Mouse (Mus musculus) embryonic facial prominence, embryonic 11.5 days (tissue): ENCODE data around the gene Lrba. TPM values are rescaled to one million over a fixed set of nuclear protein-coding genes. Genes with fewer than 3 reads are reported as not detected.

Source experiments
- ATAC-seq: fragments of 200-750 bp; cut with Nextera tagmentation; replicated peaks from 2 replicates; pipeline ENCODE4 v1.8.0; 2017; ENCODE audit warnings: low read depth; ENCODE audit not compliant: insufficient number of reproducible peaks, low FRiP score, low TSS enrichment
- DNase-seq: peaks from one replicate; pipeline ENCODE4 v3.0.0-alpha.2; 2015; ENCODE audit warnings: low spot score
- H3K27ac ChIP-seq: fragments of 300-500 bp; sonication (generic); replicated peaks from 2 replicates; pipeline ENCODE4 v1.5.1; 2014; ENCODE audit warnings: mild to moderate bottlenecking, low read depth, low read length, control low read depth
- H3K27me3 ChIP-seq: fragments of 300-500 bp; sonication (generic); 2 replicates; pipeline ENCODE4 v1.6.1; 2014; ENCODE audit warnings: mild to moderate bottlenecking, low read length, moderate library complexity, mixed read lengths; ENCODE audit not compliant: control insufficient read depth, insufficient read depth
- H3K36me3 ChIP-seq: fragments of 300-500 bp; sonication (generic); replicated peaks from 2 replicates; pipeline ENCODE4 v1.6.1; 2014; ENCODE audit warnings: low read depth, mild to moderate bottlenecking, low read length, moderate library complexity, mixed read lengths; ENCODE audit not compliant: control insufficient read depth, insufficient read depth
- H3K4me1 ChIP-seq: fragments of 300-500 bp; sonication (generic); 2 replicates; pipeline ENCODE4 v1.6.1; 2014; ENCODE audit warnings: low read length, mixed read lengths; ENCODE audit not compliant: control insufficient read depth, insufficient read depth
- H3K4me2 ChIP-seq: fragments of 300-500 bp; sonication (generic); 2 replicates; pipeline ENCODE4 v1.6.1; 2014; ENCODE audit warnings: low read depth, mild to moderate bottlenecking, control low read depth, low read length, moderate library complexity
- H3K4me3 ChIP-seq: fragments of 300-500 bp; sonication (generic); 2 replicates; pipeline ENCODE4 v1.5.1; 2014; ENCODE audit warnings: low read depth, low read length, control low read depth
- H3K9ac ChIP-seq: fragments of 300-500 bp; sonication (generic); replicated peaks from 2 replicates; pipeline ENCODE4 v1.6.1; 2014; ENCODE audit warnings: mild to moderate bottlenecking, control low read depth, low read length
- H3K9me3 ChIP-seq: fragments of 300-500 bp; sonication (generic); replicated peaks from 2 replicates; pipeline ENCODE4 v1.6.1; 2016; ENCODE audit warnings: mild to moderate bottlenecking, low read length, inconsistent platforms, mixed read lengths; ENCODE audit not compliant: control insufficient read depth
- WGBS: fragments of 180-500 bp; shearing (Covaris S2); extraction: QIAGEN DNeasy Blood & Tissue Kit; methylation state at CpG from one replicate; pipeline ENCODE4 v1.1.7; 2014; 5-methylcytosine and 5-hydroxymethylcytosine counted together
- polyA plus RNA-seq: library from polyadenylated mRNA; unstranded; fragments of >200 nt; fragmentation: Nextera tagmentation; extraction: Ambion mirVana; gene quantifications from 2 replicates; pipeline ENCODE4 v1.2.1, GENCODE M21; 2014

Gene Lrba
- polyA plus RNA-seq, 1 experiment from 2014 or later: 8.9 TPM

DNA sequence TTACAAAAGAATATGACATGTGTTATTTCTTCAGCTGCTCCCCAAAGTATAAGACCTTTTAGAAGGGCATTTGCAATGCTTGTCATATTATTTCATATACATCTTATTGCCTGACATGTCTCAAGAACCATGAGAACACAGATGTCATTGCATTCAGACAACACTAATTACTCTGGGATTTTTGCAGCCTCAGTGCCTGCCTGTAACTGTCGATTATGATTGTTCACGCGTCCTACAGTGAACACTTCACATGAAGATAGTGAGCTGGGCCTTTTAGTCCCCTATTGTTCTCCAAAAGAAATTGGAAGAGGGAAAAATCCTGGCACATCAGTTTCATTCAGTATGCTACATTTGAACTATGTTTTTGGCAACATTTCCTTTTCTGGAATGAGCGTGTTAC is 335.2 kb downstream of the Lrba start:
- H3K4me1 ChIP-seq: no peaks in the 10 kb centered on the region
- ATAC-seq (no peak), DNase-seq (no peak)
- H3K36me3 ChIP-seq: no peaks in the 10 kb centered on the region
- 80% methylated on average over 4 of the region's 4 CpGs for WGBS
- H3K4me3 ChIP-seq: no peak overlapping the region
- H3K27ac ChIP-seq: no peak overlapping the region
- H3K4me2 ChIP-seq: no peak overlapping the region
- no peaks in the 10 kb centered on the region for H3K27me3 ChIP-seq
- no peak overlapping the region for H3K9ac ChIP-seq
- H3K9me3 ChIP-seq: no peaks in the 10 kb centered on the region

DNA sequence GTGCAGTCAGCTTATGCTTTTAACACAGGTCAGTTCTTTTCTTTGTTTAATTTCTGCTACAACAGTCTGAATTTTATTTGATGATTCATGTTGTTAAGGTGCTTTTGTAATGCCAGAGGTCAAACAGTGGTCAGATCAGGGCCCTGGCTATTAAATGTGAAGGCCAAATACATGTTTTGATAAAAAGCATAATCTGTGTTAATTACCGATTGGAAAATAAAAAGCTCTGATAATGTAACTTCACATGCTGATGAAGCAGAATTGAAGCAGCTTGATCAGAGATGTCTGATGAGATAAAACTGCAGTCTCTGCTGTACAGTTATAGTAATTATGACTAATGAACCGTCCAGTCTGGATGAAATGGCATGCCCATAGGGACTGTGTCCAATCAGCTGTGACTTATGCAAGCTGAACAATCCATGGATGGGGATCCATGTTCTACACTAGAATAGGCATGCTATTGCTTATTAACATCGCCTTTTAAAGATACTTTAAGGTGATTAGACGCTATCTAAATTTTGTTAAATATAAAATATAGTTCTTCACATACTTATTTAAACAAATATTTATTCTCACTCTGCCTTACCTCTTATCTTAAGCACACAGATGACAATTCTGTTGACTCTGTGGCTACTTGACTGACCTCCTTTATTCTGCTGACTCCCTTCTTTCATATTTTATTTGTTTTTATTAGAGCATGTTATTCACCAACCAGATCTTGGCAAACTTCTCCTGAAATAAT is 336.0 kb downstream of the Lrba start:
- WGBS: 72% methylated on average over 4 of the region's 4 CpGs
- no peak overlapping the region for H3K27ac ChIP-seq
- no peaks in the 10 kb centered on the region for H3K36me3 ChIP-seq
- no peaks in the 10 kb centered on the region for H3K4me1 ChIP-seq
- no peak for DNase-seq
- no peaks in the 10 kb centered on the region for H3K9me3 ChIP-seq
- H3K27me3 ChIP-seq: no peaks in the 10 kb centered on the region
- no peak overlapping the region for H3K9ac ChIP-seq
- no peak overlapping the region for H3K4me3 ChIP-seq
- no peak overlapping the region for H3K4me2 ChIP-seq
- no peak for ATAC-seq

DNA sequence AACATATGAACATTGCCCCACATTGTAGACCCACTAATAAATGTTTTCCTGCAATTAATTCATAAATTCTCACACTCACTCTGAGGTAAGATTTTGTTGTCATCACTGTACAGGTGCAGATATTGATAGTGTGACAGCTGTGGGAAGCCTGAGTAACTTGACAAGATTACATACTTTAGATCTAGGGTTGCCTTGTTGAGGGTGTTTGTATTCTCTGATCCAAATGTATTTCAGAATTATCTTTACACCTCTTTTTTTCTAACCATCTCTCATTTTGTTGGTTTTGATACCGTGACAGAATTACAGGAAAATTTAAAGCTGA is 336.5 kb downstream of the Lrba start:
- no peak for ATAC-seq
- H3K36me3 ChIP-seq: no peaks in the 10 kb centered on the region
- no peaks in the 10 kb centered on the region for H3K4me1 ChIP-seq
- DNase-seq: no peak
- no peaks in the 10 kb centered on the region for H3K27me3 ChIP-seq
- H3K4me2 ChIP-seq: no peak overlapping the region
- no peak overlapping the region for H3K9ac ChIP-seq
- no peak overlapping the region for H3K27ac ChIP-seq
- H3K9me3 ChIP-seq: no peaks in the 10 kb centered on the region
- 98% methylated on average over 1 of the region's 1 CpGs for WGBS
- no peak overlapping the region for H3K4me3 ChIP-seq

DNA sequence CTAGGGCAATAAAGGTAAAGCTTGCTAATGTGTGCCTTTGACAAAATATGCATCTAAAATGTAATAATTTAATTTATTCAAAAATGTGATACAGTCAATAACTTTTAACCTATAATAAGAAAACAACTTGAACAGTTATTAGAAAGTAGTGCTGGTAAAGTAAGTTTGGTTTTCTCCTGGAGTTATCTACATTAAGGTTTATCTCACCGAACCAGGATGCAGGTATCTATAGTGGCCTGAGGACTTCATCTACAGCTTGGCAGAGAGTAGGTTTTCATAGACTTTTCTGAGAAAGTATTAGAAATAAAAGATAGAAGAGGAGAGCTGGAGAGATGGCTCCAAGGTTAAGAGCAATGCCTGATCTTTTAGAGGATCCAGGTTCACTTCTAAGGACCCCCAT is 336.9 kb downstream of the Lrba start:
- Histone ChIP-seq H3K9me3 (no peaks in the 10 kb centered on the region), H3K27me3 (no peaks in the 10 kb centered on the region), H3K9ac (no peak overlapping the region), H3K4me2 (no peak overlapping the region), H3K36me3 (no peaks in the 10 kb centered on the region), H3K4me3 (no peak overlapping the region), H3K27ac (no peak overlapping the region), H3K4me1 (no peaks in the 10 kb centered on the region)
- 100% methylated on average over 1 of the region's 1 CpGs for WGBS
- no peak for ATAC-seq
- no peak for DNase-seq

DNA sequence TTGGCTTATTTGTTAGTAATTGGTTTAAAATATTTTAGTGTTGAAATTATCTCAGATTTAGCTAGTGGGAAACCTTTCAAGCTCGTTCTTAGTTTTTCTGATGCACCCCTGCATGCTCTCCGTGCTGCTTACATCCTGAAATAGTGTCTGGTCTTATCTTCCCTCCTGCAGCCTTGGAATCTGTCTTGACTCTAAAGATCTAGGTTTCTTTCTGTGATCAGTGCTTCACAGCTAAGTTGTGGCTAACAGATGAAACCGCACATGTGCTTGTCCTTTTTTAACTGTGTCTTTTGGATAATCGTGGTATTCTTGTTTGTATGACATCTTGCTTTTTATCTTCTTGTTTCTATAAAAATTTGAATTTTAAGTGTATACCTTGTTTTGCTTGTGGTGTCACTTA is 342.8 kb downstream of the Lrba start:
- no peak for ATAC-seq
- WGBS: 72% methylated on average over 4 of the region's 4 CpGs
- H3K27me3 ChIP-seq: no peaks in the 10 kb centered on the region

DNA sequence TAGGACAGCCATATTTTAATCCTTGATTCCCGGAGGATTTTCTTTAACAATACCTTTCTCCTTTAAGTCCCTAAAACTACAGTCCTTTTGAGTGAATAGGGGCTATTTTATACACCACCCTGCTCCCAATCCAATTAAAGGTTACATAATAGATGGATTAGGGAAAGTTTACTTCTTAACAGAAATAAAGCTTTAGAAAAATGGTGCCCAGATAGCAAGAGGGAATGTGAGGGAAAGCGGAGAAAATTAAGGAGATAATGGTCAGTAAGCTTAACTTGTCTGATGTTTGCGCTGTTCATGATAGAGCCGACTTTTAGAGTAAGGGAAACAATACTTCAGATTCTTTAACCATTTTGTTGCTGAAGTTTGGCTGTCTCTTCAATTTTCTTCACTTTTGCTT is 347.0 kb downstream of the Lrba start:
- H3K36me3 ChIP-seq: no peaks in the 10 kb centered on the region
- H3K27me3 ChIP-seq: no peaks in the 10 kb centered on the region

More for the DNA sequence above, 342.8 kb downstream of the Lrba start:
- no peaks in the 10 kb centered on the region for H3K36me3 ChIP-seq
- H3K9ac ChIP-seq: no peak overlapping the region
- DNase-seq: no peak
- no peak overlapping the region for H3K4me2 ChIP-seq
- H3K9me3 ChIP-seq: no peaks in the 10 kb centered on the region
- H3K4me1 ChIP-seq: no peaks in the 10 kb centered on the region
- no peak overlapping the region for H3K4me3 ChIP-seq
- H3K27ac ChIP-seq: no peak overlapping the region

DNA sequence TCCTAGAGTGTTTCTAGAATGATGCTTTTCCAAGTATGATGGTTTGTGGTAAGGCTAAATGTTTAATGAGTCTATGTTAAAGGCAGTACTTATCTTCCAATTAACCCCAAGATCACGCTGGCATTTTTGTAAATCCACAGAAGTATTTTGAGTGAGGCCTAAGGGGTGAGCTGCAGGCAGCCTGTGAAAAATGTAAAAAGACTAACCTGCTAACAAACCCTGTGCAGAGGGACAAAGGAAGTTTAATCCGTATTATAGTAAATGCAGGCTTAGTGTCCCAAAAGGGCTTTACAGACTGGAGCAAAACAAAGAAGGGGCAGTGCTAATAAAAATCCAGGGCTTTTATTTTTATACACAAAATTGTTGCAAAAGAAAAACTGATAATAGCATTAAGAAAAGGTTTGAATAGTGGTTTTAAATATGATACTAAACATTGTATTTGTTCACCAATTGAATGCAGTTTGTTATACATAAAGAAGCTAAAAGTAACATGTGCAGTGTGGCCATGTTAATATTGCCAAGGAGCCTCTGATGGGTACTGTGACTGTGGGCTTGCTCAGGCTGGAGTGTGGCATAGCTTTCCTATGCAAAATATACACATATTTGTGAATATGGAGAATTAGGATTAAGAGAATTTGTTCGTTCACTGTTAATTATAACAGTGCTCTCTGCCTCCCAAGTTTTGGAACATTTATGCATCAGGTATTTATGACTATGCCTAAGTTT is 348.2 kb downstream of the Lrba start:
- peak; percentile 15 for DNase-seq
- no peaks in the 10 kb centered on the region for H3K27me3 ChIP-seq

More for the DNA sequence above, 347.0 kb downstream of the Lrba start:
- DNase-seq: no peak
- Histone ChIP-seq H3K9ac (no peak overlapping the region), H3K27ac (no peak overlapping the region), H3K4me2 (no peak overlapping the region), H3K4me3 (no peak overlapping the region), H3K9me3 (no peaks in the 10 kb centered on the region), H3K4me1 (no peaks in the 10 kb centered on the region)
- no peak for ATAC-seq
- WGBS: 25% methylated on average over 4 of the region's 4 CpGs

DNA sequence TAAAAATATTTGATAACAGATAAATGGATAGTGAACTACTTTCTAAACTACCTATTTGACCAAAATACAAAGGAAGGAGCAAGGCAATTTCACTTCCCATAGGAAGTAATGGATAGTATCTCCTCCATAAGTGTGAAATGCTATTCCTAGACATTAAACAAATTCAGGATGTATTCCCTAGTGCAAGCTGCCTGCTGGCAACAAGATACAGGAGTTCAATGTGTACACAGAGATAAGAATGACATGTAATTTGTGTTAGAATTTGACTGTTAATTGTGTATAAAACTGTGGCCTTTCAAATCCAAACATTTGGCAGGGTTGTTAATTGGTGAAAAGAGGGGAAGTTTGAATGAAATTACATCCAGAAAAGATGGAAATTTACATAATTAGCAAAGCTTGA is 350.8 kb downstream of the Lrba start:
- H3K4me1 ChIP-seq: no peaks in the 10 kb centered on the region
- no peaks in the 10 kb centered on the region for H3K9me3 ChIP-seq
- H3K9ac ChIP-seq: no peak overlapping the region
- H3K27ac ChIP-seq: no peak overlapping the region
- H3K27me3 ChIP-seq: no peaks in the 10 kb centered on the region
- H3K4me3 ChIP-seq: no peak overlapping the region
- DNase-seq (no peak), ATAC-seq (no peak)
- H3K36me3 ChIP-seq: no peaks in the 10 kb centered on the region
- no peak overlapping the region for H3K4me2 ChIP-seq

More for the DNA sequence above, 348.2 kb downstream of the Lrba start:
- H3K4me2 ChIP-seq: no peak overlapping the region
- H3K9ac ChIP-seq: no peak overlapping the region
- H3K27ac ChIP-seq: no peak overlapping the region
- WGBS: 39% methylated on average over 3 of the region's 3 CpGs
- no peaks in the 10 kb centered on the region for H3K9me3 ChIP-seq
- H3K4me1 ChIP-seq: no peaks in the 10 kb centered on the region
- no peak for ATAC-seq
- no peak overlapping the region for H3K4me3 ChIP-seq
- H3K36me3 ChIP-seq: no peaks in the 10 kb centered on the region
